Mouse (Mus musculus) embryonic facial prominence, embryonic 11.5 days (tissue): Measurements from ENCODE around the gene Lrrc34. TPM values are rescaled to one million over a fixed set of nuclear protein-coding genes. Genes with fewer than 3 reads are reported as not detected.
A peak's percentile ranks its signal among the peaks of the same experiment; 100 is the strongest.

Experiments used
- ATAC-seq: fragments of 200-750 bp; cut with Nextera tagmentation; replicated peaks from 2 replicates; pipeline ENCODE4 v1.8.0; 2017; ENCODE audit warnings: low read depth; ENCODE audit not compliant: insufficient number of reproducible peaks, low FRiP score, low TSS enrichment
- DNase-seq: peaks from one replicate; pipeline ENCODE4 v3.0.0-alpha.2; 2015; ENCODE audit warnings: low spot score
- H3K27ac ChIP-seq: fragments of 300-500 bp; sonication (generic); replicated peaks from 2 replicates; pipeline ENCODE4 v1.5.1; 2014; ENCODE audit warnings: mild to moderate bottlenecking, low read depth, low read length, control low read depth
- H3K27me3 ChIP-seq: fragments of 300-500 bp; sonication (generic); 2 replicates; pipeline ENCODE4 v1.6.1; 2014; ENCODE audit warnings: mild to moderate bottlenecking, low read length, moderate library complexity, mixed read lengths; ENCODE audit not compliant: control insufficient read depth, insufficient read depth
- H3K36me3 ChIP-seq: fragments of 300-500 bp; sonication (generic); replicated peaks from 2 replicates; pipeline ENCODE4 v1.6.1; 2014; ENCODE audit warnings: low read depth, mild to moderate bottlenecking, low read length, moderate library complexity, mixed read lengths; ENCODE audit not compliant: control insufficient read depth, insufficient read depth
- H3K4me1 ChIP-seq: fragments of 300-500 bp; sonication (generic); 2 replicates; pipeline ENCODE4 v1.6.1; 2014; ENCODE audit warnings: low read length, mixed read lengths; ENCODE audit not compliant: control insufficient read depth, insufficient read depth
- H3K4me2 ChIP-seq: fragments of 300-500 bp; sonication (generic); 2 replicates; pipeline ENCODE4 v1.6.1; 2014; ENCODE audit warnings: low read depth, mild to moderate bottlenecking, control low read depth, low read length, moderate library complexity
- H3K4me3 ChIP-seq: fragments of 300-500 bp; sonication (generic); 2 replicates; pipeline ENCODE4 v1.5.1; 2014; ENCODE audit warnings: low read depth, low read length, control low read depth
- H3K9ac ChIP-seq: fragments of 300-500 bp; sonication (generic); replicated peaks from 2 replicates; pipeline ENCODE4 v1.6.1; 2014; ENCODE audit warnings: mild to moderate bottlenecking, control low read depth, low read length
- H3K9me3 ChIP-seq: fragments of 300-500 bp; sonication (generic); replicated peaks from 2 replicates; pipeline ENCODE4 v1.6.1; 2016; ENCODE audit warnings: mild to moderate bottlenecking, low read length, inconsistent platforms, mixed read lengths; ENCODE audit not compliant: control insufficient read depth
- WGBS: fragments of 180-500 bp; shearing (Covaris S2); extraction: QIAGEN DNeasy Blood & Tissue Kit; methylation state at CpG from one replicate; pipeline ENCODE4 v1.1.7; 2014; 5-methylcytosine and 5-hydroxymethylcytosine counted together
- polyA plus RNA-seq: library from polyadenylated mRNA; unstranded; fragments of >200 nt; fragmentation: Nextera tagmentation; extraction: Ambion mirVana; gene quantifications from 2 replicates; pipeline ENCODE4 v1.2.1, GENCODE M21; 2014

Lrrc34 gene
- polyA plus RNA-seq, 1 experiment from 2014 or later: 2.7 TPM

GRCm38 (mm10) chr3:30599711-30600545, 47.7 kb downstream of the Lrrc34 start, which contains the start of gene Actrt3:
Gene Actrt3 (minus strand): TSS chr3:30599939.
- 1% methylated on average over 32 of the region's 32 CpGs for WGBS
- no peak within 1 kb of the TSS; the same call in 1 of the 2 replicates for H3K27ac ChIP-seq

DNA sequence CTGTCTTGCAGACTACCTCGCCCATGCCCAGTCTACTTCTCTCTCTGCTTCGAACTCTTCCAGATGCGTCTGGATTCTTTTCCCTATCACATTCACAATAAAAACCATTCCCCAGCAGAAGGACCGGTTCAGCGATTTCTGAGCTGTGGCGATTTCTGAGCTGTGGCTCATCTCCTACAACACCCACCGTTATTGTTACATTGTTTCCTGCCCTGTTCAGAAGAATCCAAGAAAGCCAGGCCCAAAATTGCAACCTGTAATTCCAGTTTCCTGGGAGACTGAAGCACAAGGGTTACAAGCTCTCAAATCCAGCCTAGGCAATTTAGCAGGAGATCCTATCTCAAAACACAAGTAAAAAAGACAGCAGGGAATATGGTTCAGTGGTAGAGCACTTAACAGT, 50.4 kb downstream of the Lrrc34 start:
- Histone ChIP-seq H3K27me3 (peaks cover 2% of the 10 kb centered on the region; the same call in 1 of the 2 replicates), H3K27ac (no peak overlapping the region), H3K4me2 (no peak overlapping the region), H3K36me3 (no peaks in the 10 kb centered on the region), H3K9ac (no peak overlapping the region), H3K4me1 (no peaks in the 10 kb centered on the region), H3K4me3 (no peak overlapping the region), H3K9me3 (no peaks in the 10 kb centered on the region)
- DNase-seq: no peak
- no peak for ATAC-seq
- 86% methylated on average over 7 of the region's 7 CpGs for WGBS

More at GRCm38 (mm10) chr3:30599711-30600545, 47.7 kb downstream of the Lrrc34 start, which contains the start of gene Actrt3:
- H3K4me1 ChIP-seq: no peaks in the 10 kb centered on the region
- DNase-seq (peak; percentile 50), ATAC-seq (no peak)
- H3K27me3 ChIP-seq: peaks cover 2% of the 10 kb centered on the region; the same call in 1 of the 2 replicates
- peak within 1 kb of the TSS; percentile 45 for H3K4me3 ChIP-seq
- H3K36me3 ChIP-seq: no peaks in the 10 kb centered on the region
- H3K9me3 ChIP-seq: no peaks in the 10 kb centered on the region
- H3K4me2 ChIP-seq: peak within 1 kb of the TSS; percentile 86
- H3K9ac ChIP-seq: peak within 1 kb of the TSS; percentile 51

DNA sequence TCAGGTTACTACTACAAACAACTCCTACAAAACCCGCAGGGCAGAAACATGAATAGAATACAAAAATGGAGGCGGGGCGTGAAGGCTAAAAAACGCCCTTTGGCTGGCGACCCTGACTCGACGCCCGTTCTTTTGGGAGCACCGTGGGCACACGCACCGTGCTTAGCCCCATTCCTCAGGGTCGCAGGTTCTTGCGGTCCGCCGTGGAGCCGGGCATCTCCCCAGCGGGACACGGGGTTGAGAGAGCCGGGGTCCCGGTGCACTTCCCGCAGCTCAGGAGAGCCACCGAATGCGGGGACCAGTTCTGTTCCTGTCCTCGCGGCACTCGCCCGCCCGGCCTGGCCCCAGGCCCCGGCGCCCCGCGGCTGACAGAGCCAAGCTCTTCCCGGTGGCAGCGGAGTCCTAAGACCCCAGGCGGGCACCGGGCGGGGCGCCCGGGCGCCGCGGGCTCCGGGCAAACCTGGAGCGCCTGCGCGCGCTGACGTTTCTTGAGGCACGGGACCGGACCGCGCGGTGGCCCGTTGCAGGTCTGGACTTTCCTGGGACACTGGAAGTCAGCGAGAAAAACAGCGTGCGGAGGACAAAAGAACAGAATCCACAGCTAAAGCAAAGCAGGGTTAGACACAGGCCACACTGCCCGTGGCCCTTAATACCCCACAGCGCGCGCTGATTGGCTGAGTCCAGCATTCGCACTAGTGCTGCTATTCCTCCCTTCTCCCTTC, 52.4 kb downstream of the Lrrc34 start:
- peak overlapping the region; percentile 66 for H3K4me3 ChIP-seq
- no peaks in the 10 kb centered on the region for H3K9me3 ChIP-seq
- peak; percentile 71 for ATAC-seq
- WGBS: under 1% methylated on average over 62 of the region's 62 CpGs
- H3K27me3 ChIP-seq: peaks cover 2% of the 10 kb centered on the region; the same call in 1 of the 2 replicates
- DNase-seq: peak; percentile 66
- H3K4me1 ChIP-seq: no peaks in the 10 kb centered on the region
- no peaks in the 10 kb centered on the region for H3K36me3 ChIP-seq
- H3K9ac ChIP-seq: peak overlapping the region; percentile 83
- no peak overlapping the region for H3K27ac ChIP-seq
- peak overlapping the region; percentile 89 for H3K4me2 ChIP-seq

GRCm38 (mm10) chr3:30593719-30594485, 53.8 kb downstream of the Lrrc34 start:
- WGBS: 73% methylated on average over 4 of the region's 4 CpGs
- H3K4me2 ChIP-seq: no peak overlapping the region
- peak; percentile 41 for DNase-seq

GRCm38 (mm10) chr3:30592418-30592853, 55.2 kb downstream of the Lrrc34 start:
- 2% methylated on average over 2 of the region's 2 CpGs for WGBS

More at GRCm38 (mm10) chr3:30593719-30594485, 53.8 kb downstream of the Lrrc34 start:
- Histone ChIP-seq H3K4me1 (no peaks in the 10 kb centered on the region), H3K4me3 (no peak overlapping the region), H3K9me3 (no peaks in the 10 kb centered on the region), H3K36me3 (no peaks in the 10 kb centered on the region), H3K27me3 (peaks cover 2% of the 10 kb centered on the region; the same call in 1 of the 2 replicates), H3K9ac (no peak overlapping the region), H3K27ac (no peak overlapping the region)
- no peak; the same call in 1 of the 2 replicates for ATAC-seq

DNA sequence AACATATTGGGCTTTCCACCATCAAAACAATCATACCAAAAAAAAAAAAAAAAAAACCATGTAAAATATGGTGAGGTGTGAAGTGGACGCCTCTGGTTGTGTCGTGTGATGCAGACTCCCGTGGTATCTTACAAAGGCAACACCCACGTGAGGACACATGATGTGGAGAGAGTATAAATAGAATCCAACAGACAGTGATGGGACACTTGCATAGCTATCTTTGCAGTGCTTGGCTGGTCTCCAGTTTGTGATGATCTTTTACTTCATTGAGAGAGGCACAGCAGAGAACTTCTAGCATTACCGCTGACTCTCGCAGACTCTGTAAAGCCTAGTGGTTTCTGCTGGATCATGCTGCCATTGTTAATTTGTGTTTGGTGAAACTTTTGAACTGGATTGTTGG, 58.8 kb downstream of the Lrrc34 start:
- H3K27ac ChIP-seq: no peak overlapping the region

More at GRCm38 (mm10) chr3:30592418-30592853, 55.2 kb downstream of the Lrrc34 start:
- no peak overlapping the region for H3K9ac ChIP-seq
- no peak overlapping the region for H3K4me2 ChIP-seq
- peak; percentile 57 for ATAC-seq
- DNase-seq: peak; percentile 87
- no peak overlapping the region for H3K4me3 ChIP-seq
- H3K27me3 ChIP-seq: no peaks in the 10 kb centered on the region
- H3K4me1 ChIP-seq: no peaks in the 10 kb centered on the region
- H3K9me3 ChIP-seq: no peaks in the 10 kb centered on the region
- H3K36me3 ChIP-seq: no peaks in the 10 kb centered on the region
- H3K27ac ChIP-seq: no peak overlapping the region

More for the DNA sequence above, 58.8 kb downstream of the Lrrc34 start:
- Histone ChIP-seq H3K9me3 (no peaks in the 10 kb centered on the region), H3K4me2 (no peak overlapping the region), H3K36me3 (no peaks in the 10 kb centered on the region), H3K4me3 (no peak overlapping the region), H3K4me1 (no peaks in the 10 kb centered on the region), H3K9ac (no peak overlapping the region), H3K27me3 (no peaks in the 10 kb centered on the region)
- 85% methylated on average over 6 of the region's 6 CpGs for WGBS
- DNase-seq (no peak), ATAC-seq (no peak)
